Mouse (Mus musculus): Measurements from ENCODE around the gene Ap1g1. TPM values are rescaled to one million over a fixed set of nuclear protein-coding genes. Genes with fewer than 3 reads are reported as not detected.

The Ap1g1 gene
- total and polyA plus RNA-seq, 2 experiments, result 28.2 to 54.8 TPM

DNA sequence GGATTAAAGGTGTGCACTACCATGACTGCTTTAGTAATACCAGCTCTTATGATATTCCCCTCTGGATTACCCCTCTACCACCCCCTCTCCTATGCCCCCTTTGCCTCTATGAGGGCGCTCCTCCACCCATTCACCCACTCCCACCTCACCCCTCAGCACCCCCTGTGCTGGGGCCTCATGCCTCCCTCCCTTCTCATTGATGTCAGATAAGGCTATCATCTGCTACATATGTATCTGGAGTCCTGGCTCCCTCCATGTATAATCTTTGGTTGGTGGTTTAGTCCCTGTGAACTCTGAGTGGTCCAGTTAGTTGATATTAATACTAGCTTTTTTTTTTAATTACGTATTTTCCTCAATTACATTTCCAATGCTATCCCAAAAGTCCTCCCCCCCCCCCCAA lies 61.5 kb downstream of the Ap1g1 start:
- no peak overlapping the region for H3K27ac ChIP-seq (replicated peaks; ENCODE audit: insufficient read depth, low read depth, low read length)
- no peak overlapping the region for H3K4me3 ChIP-seq (ENCODE audit: insufficient read depth, low read depth, low read length)
- WGBS, result 98% methylated on average over 2 of the region's 2 CpGs
- no peaks in the 10 kb centered on the region for H3K4me1 ChIP-seq (ENCODE audit: control insufficient read depth, insufficient read depth, low read length)
- H3K79me2 ChIP-seq (ENCODE audit: control insufficient read depth, insufficient read depth, low read length), result no peaks in the 10 kb centered on the region
- no peak for TF ChIP-seq CTCF (IDR thresholded peaks at IDR 0.05; ENCODE audit: low read depth, low read length)
- TF ChIP-seq POLR2A (IDR thresholded peaks at IDR 0.05; ENCODE audit: extremely low read depth, insufficient read depth, low read length), result no peak
- DNase-seq (ENCODE audit: extremely low read depth, low read depth, low spot score), result no peak
- H3K9ac ChIP-seq (ENCODE audit: low read depth, low read length), result no peak overlapping the region
- peaks cover 43% of the 10 kb centered on the region for H3K36me3 ChIP-seq (ENCODE audit: control insufficient read depth, insufficient read depth, low read length)
- no peaks in the 10 kb centered on the region for H3K27me3 ChIP-seq (ENCODE audit: control insufficient read depth, insufficient read depth, low read length)

DNA sequence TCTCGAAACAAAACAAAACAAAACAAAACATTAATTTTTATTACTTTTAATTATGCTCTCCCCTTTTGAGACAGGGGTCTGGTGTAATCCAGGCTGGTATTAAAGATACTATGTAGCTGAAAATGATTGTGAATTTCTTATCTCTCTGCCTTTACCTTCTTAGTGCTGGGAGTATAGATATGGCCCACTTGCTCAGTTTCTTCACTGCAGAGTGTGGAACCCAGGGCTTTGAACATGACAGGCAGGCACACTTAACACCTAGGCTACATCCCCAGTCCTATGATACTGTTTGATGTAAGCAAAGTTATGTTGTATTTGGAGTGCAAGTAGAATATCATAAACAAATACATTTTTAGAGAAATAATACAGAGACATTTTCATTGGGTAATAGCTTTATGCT lies 64.1 kb downstream of the Ap1g1 start:
- Histone ChIP-seq H3K4me1 (ENCODE audit: control insufficient read depth, insufficient read depth, low read length) (no peaks in the 10 kb centered on the region), H3K27me3 (ENCODE audit: control insufficient read depth, insufficient read depth, low read length) (no peaks in the 10 kb centered on the region), H3K9ac (ENCODE audit: low read depth, low read length) (no peak overlapping the region), H3K36me3 (ENCODE audit: control insufficient read depth, insufficient read depth, low read length) (peaks cover 46% of the 10 kb centered on the region), H3K4me3 (ENCODE audit: insufficient read depth, low read depth, low read length) (no peak overlapping the region), H3K79me2 (ENCODE audit: control insufficient read depth, insufficient read depth, low read length) (no peaks in the 10 kb centered on the region), H3K27ac (replicated peaks; ENCODE audit: insufficient read depth, low read depth, low read length) (no peak overlapping the region)
- DNase-seq (ENCODE audit: extremely low read depth, low read depth, low spot score), result no peak
- WGBS, result 97% methylated on average over 1 of the region's 1 CpGs
- no peak for TF ChIP-seq CTCF (IDR thresholded peaks at IDR 0.05; ENCODE audit: low read depth, low read length)
- no peak for TF ChIP-seq POLR2A (IDR thresholded peaks at IDR 0.05; ENCODE audit: extremely low read depth, insufficient read depth, low read length)

DNA sequence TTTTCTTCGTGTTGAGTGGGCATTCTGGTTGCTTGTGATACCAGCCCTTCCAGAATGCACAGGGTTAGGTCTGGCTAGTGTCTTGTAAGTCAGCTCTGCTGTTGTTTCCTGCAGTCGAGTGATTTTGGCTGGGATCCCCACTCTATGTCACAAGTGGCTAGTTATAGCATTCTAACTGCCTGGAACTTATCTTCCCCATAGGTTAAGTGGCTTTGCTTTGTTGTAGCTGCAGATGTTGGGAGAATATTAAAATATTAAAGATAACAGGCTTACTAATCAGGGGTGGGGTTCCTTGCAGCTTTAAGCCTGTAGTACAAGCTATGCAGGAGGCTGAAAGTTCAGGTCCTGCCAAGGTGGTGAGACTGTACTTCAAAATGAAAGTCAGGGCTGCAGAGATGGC lies 69.5 kb downstream of the Ap1g1 start:
- no peaks in the 10 kb centered on the region for H3K79me2 ChIP-seq (ENCODE audit: control insufficient read depth, insufficient read depth, low read length)
- DNase-seq (ENCODE audit: extremely low read depth, low read depth, low spot score), result no peak
- H3K4me3 ChIP-seq (ENCODE audit: insufficient read depth, low read depth, low read length), result no peak overlapping the region
- peaks cover 67% of the 10 kb centered on the region for H3K36me3 ChIP-seq (ENCODE audit: control insufficient read depth, insufficient read depth, low read length)
- H3K4me1 ChIP-seq (ENCODE audit: control insufficient read depth, insufficient read depth, low read length), result no peaks in the 10 kb centered on the region
- H3K9ac ChIP-seq (ENCODE audit: low read depth, low read length), result no peak overlapping the region
- WGBS, result 67% methylated on average over 2 of the region's 2 CpGs
- no peak for TF ChIP-seq CTCF (IDR thresholded peaks at IDR 0.05; ENCODE audit: low read depth, low read length)
- no peak for TF ChIP-seq POLR2A (IDR thresholded peaks at IDR 0.05; ENCODE audit: extremely low read depth, insufficient read depth, low read length)
- H3K27ac ChIP-seq (replicated peaks; ENCODE audit: insufficient read depth, low read depth, low read length), result no peak overlapping the region
- no peaks in the 10 kb centered on the region for H3K27me3 ChIP-seq (ENCODE audit: control insufficient read depth, insufficient read depth, low read length)

DNA sequence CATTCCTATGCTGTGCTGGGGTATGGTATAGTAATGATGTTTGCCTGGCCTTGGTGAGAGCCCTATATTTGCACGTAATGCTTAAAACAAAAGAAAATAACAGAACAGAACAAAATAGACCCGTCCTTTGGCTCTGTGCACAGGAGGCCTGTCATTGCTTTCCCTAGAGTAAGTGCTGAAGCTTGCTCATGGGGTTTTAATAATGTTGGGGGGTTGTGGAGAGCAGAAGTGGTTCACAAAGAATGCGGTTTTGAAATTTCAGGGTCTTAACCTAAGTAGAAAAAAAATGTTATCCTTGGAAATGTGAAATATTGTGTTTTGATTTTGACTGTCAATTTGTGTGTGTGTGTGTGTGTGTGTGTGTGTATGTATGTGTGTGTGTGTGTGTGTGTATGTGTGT lies 70.6 kb downstream of the Ap1g1 start:
- Histone ChIP-seq H3K36me3 (ENCODE audit: control insufficient read depth, insufficient read depth, low read length) (peaks cover 61% of the 10 kb centered on the region), H3K27me3 (ENCODE audit: control insufficient read depth, insufficient read depth, low read length) (no peaks in the 10 kb centered on the region), H3K9ac (ENCODE audit: low read depth, low read length) (no peak overlapping the region), H3K79me2 (ENCODE audit: control insufficient read depth, insufficient read depth, low read length) (no peaks in the 10 kb centered on the region), H3K27ac (replicated peaks; ENCODE audit: insufficient read depth, low read depth, low read length) (no peak overlapping the region), H3K4me3 (ENCODE audit: insufficient read depth, low read depth, low read length) (no peak overlapping the region), H3K4me1 (ENCODE audit: control insufficient read depth, insufficient read depth, low read length) (no peaks in the 10 kb centered on the region)
- TF ChIP-seq POLR2A (IDR thresholded peaks at IDR 0.05; ENCODE audit: extremely low read depth, insufficient read depth, low read length) (no peak), CTCF (IDR thresholded peaks at IDR 0.05; ENCODE audit: low read depth, low read length) (no peak)
- DNase-seq (ENCODE audit: extremely low read depth, low read depth, low spot score), result no peak
- WGBS, result 90% methylated on average over 3 of the region's 3 CpGs

DNA sequence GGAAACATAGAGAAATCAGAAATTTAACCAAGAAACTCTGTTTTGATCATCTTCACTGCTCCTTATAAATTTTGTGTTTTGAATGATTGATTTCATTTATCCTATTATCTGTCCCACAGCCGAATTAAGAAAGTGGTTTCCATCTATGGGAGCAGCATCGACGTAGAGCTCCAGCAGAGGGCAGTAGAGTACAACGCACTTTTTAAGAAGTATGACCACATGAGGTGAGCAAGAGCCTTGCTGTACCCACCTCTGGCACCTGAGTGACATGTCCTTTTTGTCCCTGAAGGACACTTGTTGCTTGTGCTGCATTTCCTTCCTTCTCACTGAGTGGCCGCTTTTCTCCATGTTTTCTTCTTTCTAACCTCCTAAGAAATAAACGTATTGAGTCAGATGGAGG lies 75.1 kb downstream of the Ap1g1 start:
- Histone ChIP-seq H3K9ac (ENCODE audit: low read depth, low read length) (no peak overlapping the region), H3K79me2 (ENCODE audit: control insufficient read depth, insufficient read depth, low read length) (no peaks in the 10 kb centered on the region), H3K27me3 (ENCODE audit: control insufficient read depth, insufficient read depth, low read length) (no peaks in the 10 kb centered on the region), H3K36me3 (ENCODE audit: control insufficient read depth, insufficient read depth, low read length) (peaks cover 70% of the 10 kb centered on the region), H3K27ac (replicated peaks; ENCODE audit: insufficient read depth, low read depth, low read length) (no peak overlapping the region), H3K4me1 (ENCODE audit: control insufficient read depth, insufficient read depth, low read length) (no peaks in the 10 kb centered on the region), H3K4me3 (ENCODE audit: insufficient read depth, low read depth, low read length) (no peak overlapping the region)
- peak; percentile 70 for DNase-seq (ENCODE audit: extremely low read depth, low read depth, low spot score)
- TF ChIP-seq POLR2A (IDR thresholded peaks at IDR 0.05; ENCODE audit: extremely low read depth, insufficient read depth, low read length), result no peak
- peak; percentile 74 for TF ChIP-seq CTCF (IDR thresholded peaks at IDR 0.05; ENCODE audit: low read depth, low read length)
- WGBS, result 39% methylated on average over 6 of the region's 6 CpGs

DNA sequence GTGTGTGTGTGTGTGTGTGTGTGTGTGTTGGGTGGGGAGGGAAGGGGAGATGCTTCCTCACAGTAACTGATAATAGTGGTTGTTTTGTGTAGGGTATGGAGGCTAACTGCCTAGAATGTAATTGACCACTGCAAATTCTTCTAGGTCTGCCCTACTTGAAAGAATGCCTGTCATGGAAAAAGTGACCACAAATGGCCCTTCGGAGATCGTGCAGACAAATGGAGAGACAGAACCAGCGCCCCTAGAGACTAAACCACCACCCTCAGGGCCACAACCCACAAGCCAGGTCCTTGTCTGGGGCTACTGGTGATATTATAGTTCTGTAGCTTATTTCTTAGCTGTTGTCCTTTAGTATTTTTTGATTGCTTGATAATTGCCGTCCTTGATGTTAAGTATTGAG lies 76.2 kb downstream of the Ap1g1 start:
- WGBS, result 94% methylated on average over 4 of the region's 4 CpGs
- Histone ChIP-seq H3K4me3 (ENCODE audit: insufficient read depth, low read depth, low read length) (no peak overlapping the region), H3K27me3 (ENCODE audit: control insufficient read depth, insufficient read depth, low read length) (no peaks in the 10 kb centered on the region), H3K4me1 (ENCODE audit: control insufficient read depth, insufficient read depth, low read length) (no peaks in the 10 kb centered on the region), H3K27ac (replicated peaks; ENCODE audit: insufficient read depth, low read depth, low read length) (no peak overlapping the region), H3K79me2 (ENCODE audit: control insufficient read depth, insufficient read depth, low read length) (no peaks in the 10 kb centered on the region), H3K9ac (ENCODE audit: low read depth, low read length) (no peak overlapping the region), H3K36me3 (ENCODE audit: control insufficient read depth, insufficient read depth, low read length) (peaks cover 68% of the 10 kb centered on the region)
- no peak for TF ChIP-seq POLR2A (IDR thresholded peaks at IDR 0.05; ENCODE audit: extremely low read depth, insufficient read depth, low read length)
- TF ChIP-seq CTCF (IDR thresholded peaks at IDR 0.05; ENCODE audit: low read depth, low read length), result no peak
- DNase-seq (ENCODE audit: extremely low read depth, low read depth, low spot score), result no peak

All from liver, adult 2 months (tissue).